Comparison of ENCODE assay signal across 22 mouse cellular contexts in genomic region chr1:135924377-135924994, GRCm38 (mm10). TPM values are rescaled to one million over a fixed set of nuclear protein-coding genes. Genes with fewer than 3 reads are reported as not detected.
DNase-seq lines count a peak whose midpoint lies in the region; ATAC-seq and TF ChIP-seq lines count a peak whose summit lies in the region.
"Had no signal": no experiment of that assay in that cellular context is flagged by ENCODE, and none has a peak within 500 bp of the region (broad histone marks: within the 10 kb centered on the region; RNA-seq: fewer than 3 reads in every experiment).

No protein-coding gene starts in this region.

- ATAC-seq in cerebellum, adult (ENCODE audit: insufficient number of reproducible peaks, low FRiP score, low TSS enrichment): peak; percentile 85
- peak; percentile 73 for ATAC-seq in liver, embryonic 13.5 days (ENCODE audit: low read depth)
- ATAC-seq: forebrain, embryonic 16.5 days had no signal

- H3K4me1 ChIP-seq in liver, embryonic 13.5 days (replicated peaks): peaks cover 19% of the 10 kb centered on the region
- H3K4me1 ChIP-seq in thymus, adult 2 months (replicated peaks; ENCODE audit: control insufficient read depth, insufficient read depth, low read length): no peaks in the 10 kb centered on the region
- H3K4me1 ChIP-seq: midbrain, embryonic 12.5 days had no signal

- H3K9me3 ChIP-seq in liver, embryonic 13.5 days (replicated peaks): no peaks in the 10 kb centered on the region
- H3K9me3 ChIP-seq: midbrain, embryonic 12.5 days had no signal

- 48% methylated on average over 5 of the region's 5 CpGs for WGBS in liver, embryonic 13.5 days (ENCODE audit: insufficient replicate concordance)
- 64% methylated on average over 5 of the region's 5 CpGs for WGBS in thymus, adult 2 months

- TF ChIP-seq POLR2A in thymus, adult 2 months (IDR thresholded peaks at IDR 0.05; ENCODE audit: control insufficient read depth, extremely low read depth, insufficient read depth, low read length, poor library complexity): no peak

- no peak overlapping the region for H3K4me3 ChIP-seq in liver, embryonic 13.5 days (replicated peaks)
- H3K4me3 ChIP-seq in thymus, adult 2 months (ENCODE audit: control insufficient read depth, insufficient read depth, low read length): no peak overlapping the region
- H3K4me3 ChIP-seq: gastrocnemius, adult 2 months; midbrain, embryonic 12.5 days had no signal

- peaks cover 88% of the 10 kb centered on the region for H3K27me3 ChIP-seq in liver, embryonic 13.5 days
- H3K27me3 ChIP-seq in thymus, adult 2 months (ENCODE audit: control insufficient read depth, insufficient read depth, low read length): peaks cover 5% of the 10 kb centered on the region; the same call in 1 of the 2 replicates

- intact Hi-C loops in left cerebral cortex, postnatal 4 days (cut with DNase I): no loop called here

- no peak overlapping the region for H3K27ac ChIP-seq in liver, embryonic 13.5 days
- no peak overlapping the region for H3K27ac ChIP-seq in thymus, adult 2 months (ENCODE audit: control insufficient read depth, insufficient read depth, low read length)
- H3K27ac ChIP-seq: gastrocnemius, adult 2 months; kidney, postnatal 0 days; midbrain, embryonic 12.5 days had no signal

- no peak overlapping the region for H3K4me2 ChIP-seq in liver, embryonic 13.5 days
- H3K4me2 ChIP-seq: heart, embryonic 11.5 days; midbrain, embryonic 12.5 days had no signal

- DNase-seq in cerebellum, postnatal 4 days (ENCODE audit: low spot score in 2 of 2): no peak
- peak; percentile 85 for DNase-seq in brain, adult 2 months (ENCODE audit: low read depth, low spot score)
- peak; percentile 78 for DNase-seq in cerebellum, adult 9-11 months
- DNase-seq in liver, embryonic 13.5 days: no peak
- DNase-seq in thymus, adult 2 months: no peak
- no peak for DNase-seq in left cerebral cortex, postnatal 4 days
- DNase-seq in lung, postnatal 14 days: no peak
- DNase-seq: adrenal gland, adult 2 months; gastrocnemius, adult 2 months; heart, postnatal 10 days; kidney, adult 11 months; layer of hippocampus, postnatal 36 days; right cerebral cortex, postnatal 25 days; thymus, postnatal 25 days had no signal

- no peak for TF ChIP-seq CTCF in thymus, adult 2 months (IDR thresholded peaks at IDR 0.05; ENCODE audit: borderline replicate concordance, control insufficient read depth, extremely low read depth, insufficient read depth, low read length, poor library complexity)

- H3K9ac ChIP-seq in liver, embryonic 13.5 days: no peak overlapping the region
- H3K9ac ChIP-seq: midbrain, embryonic 12.5 days had no signal

- H3K36me3 ChIP-seq in liver, embryonic 13.5 days: no peaks in the 10 kb centered on the region
- H3K36me3 ChIP-seq in thymus, adult 2 months (ENCODE audit: control insufficient read depth, insufficient read depth, low read length): no peaks in the 10 kb centered on the region
- H3K36me3 ChIP-seq: midbrain, embryonic 12.5 days had no signal

RNA-seq across cellular contexts. Expression of gene Pkp1, which starts 5.5 kb away (rescaled TPM):
- 0.05 TPM in 1 of 2 replicates, not detected in the other for polyA plus RNA-seq in liver, embryonic 13.5 days (2015; fragmentation: Nextera tagmentation; extraction: Ambion mirVana)
- 27.1 and 30.1 TPM in 2 replicates for polyA plus RNA-seq in thymus, adult 2 months (2012; rRNA removed)
- total RNA-seq in left cerebral cortex, postnatal 4 days (2021): under 1 TPM in 1 of 2 experiments, not detected in 1; 0.18 TPM
- total RNA-seq: adrenal gland, adult 2 months; common myeloid progenitor, adult 5-6 weeks; gastrocnemius, adult 2 months; layer of hippocampus, adult 18-20 months; layer of hippocampus, postnatal 36 days; neutrophil, adult 5-6 weeks had no signal
- polyA plus RNA-seq: adrenal gland, adult 2 months had no signal

Comparison
In these comparisons a context has a peak if more than half of its experiments do, and no peak if none do; other contexts are left out.
1. DNase-seq: peak in brain, adult 2 months (single experiment) and cerebellum, adult 9-11 months (single experiment); none in cerebellum, postnatal 4 days (0 of 2), liver, embryonic 13.5 days (single experiment), thymus, adult 2 months (single experiment), left cerebral cortex, postnatal 4 days (single experiment) and lung, postnatal 14 days (single experiment).
2. RNA of gene Pkp1, which starts 5.5 kb away (polyA plus RNA-seq): 27.1 to 30.1 TPM in thymus, adult 2 months; 0.05 TPM in liver, embryonic 13.5 days; every median in the first group is over 10 times any median in the second.